Mouse (Mus musculus): ENCODE results near the gene Spata18.

DNA sequence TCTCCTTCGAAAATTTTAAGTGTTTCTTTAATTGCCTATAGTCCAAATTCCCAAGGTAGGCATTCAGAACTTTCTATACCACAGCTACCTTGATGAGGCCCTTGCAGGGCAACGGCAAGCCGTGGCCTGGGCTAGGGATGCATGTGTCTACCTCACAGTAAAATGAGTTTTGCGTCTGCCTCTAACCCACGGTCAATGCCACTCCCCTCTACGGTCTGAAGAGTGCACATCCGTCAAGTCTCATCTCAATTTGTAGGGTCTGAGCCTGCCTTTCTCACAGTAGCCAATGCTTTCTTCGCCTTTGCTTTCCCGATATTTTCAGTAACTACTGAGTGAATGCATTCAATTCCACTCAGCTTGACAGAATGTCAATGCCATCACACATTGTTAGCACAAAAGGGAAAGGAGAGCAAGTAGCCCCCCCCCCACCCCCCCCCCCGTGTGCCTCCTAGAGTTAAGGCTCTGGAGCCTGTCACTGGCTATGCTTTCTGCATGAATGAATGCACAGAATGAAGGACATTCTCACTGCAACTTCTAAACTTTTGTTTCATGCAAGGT, 20.1 kb upstream of the Spata18 start:
- TF ChIP-seq GATA1 (IDR thresholded peaks at IDR 0.05; ENCODE audit: low read length) (no peak), TAL1 (IDR thresholded peaks at IDR 0.05; ENCODE audit: low read length) (no peak)
